Mouse (Mus musculus) spleen, postnatal 4 days (tissue): ENCODE results near the gene Ppfia4.

Source experiments
- DNase-seq, 2 experiments: peaks; one replicate each; pipeline ENCODE4 v3.0.0; 2022; ENCODE audit warnings: low spot score in 2 of 2

The Ppfia4 gene

DNA sequence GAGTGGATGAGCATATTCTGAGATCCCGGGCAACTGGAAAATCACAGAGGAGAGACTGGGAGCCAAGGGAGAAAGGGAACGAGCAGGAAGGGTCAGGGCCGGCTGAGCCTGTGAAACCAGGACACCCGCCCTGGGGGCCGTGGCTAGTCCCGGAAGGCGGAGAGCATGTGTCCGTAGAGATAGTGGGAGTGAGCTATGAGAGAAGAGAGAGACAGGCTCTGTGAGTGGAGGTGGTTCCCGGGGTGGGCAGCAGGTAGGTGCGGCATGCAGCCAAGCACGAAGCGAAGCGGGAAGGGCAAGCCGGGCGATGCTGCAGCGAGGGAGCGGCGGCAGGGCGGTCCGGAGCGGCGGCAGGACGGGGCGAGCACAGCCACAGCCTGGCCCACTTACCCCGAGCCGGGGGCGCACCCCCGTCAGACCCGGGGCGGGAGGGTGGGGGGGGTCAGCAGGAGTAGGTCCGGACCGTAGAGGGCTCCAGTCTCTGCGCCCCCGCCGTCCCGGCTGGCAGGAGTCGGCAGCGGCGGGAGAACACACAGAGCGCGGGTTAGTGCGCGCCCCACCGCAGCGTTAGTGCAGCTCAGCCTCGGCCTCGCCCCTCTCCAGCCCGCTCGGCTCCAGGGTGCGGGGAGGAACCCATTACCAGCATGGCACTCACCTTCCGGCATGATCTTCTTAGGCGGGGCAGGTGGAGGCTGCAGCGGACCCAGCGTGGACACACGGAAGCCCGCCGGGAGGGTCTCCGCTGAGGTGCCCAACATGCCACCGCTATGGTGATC lies 33.9 kb downstream of the Ppfia4 start:
- no peak for DNase-seq

DNA sequence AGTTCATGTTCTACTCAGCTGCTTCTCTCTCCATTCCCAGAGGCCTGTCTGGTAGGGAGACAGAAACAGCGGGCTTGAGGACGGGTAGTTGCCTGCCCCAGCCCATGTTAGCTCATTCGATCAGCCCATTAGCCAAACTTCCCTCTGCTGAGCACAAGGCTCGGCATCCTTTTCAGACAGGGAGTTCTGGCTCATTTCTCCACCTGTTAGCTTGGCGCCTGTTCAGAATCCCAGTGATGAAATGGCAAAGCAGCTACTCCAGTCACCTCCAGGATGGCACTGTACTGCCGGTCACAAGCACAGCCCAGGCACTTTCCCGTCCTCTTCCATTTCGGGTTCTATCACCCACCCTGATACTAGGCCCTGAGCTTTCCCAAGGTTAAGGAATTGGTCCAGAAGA lies 35.5 kb downstream of the Ppfia4 start:
- DNase-seq: no peak

- DNase-seq: no peak
Measured at GRCm38 (mm10) chr1:134293738-134294604, 38.8 kb downstream of the Ppfia4 start.

GRCm38 (mm10) chr1:134293276-134293675 lies 39.5 kb downstream of the Ppfia4 start:
- DNase-seq: no peak

DNA sequence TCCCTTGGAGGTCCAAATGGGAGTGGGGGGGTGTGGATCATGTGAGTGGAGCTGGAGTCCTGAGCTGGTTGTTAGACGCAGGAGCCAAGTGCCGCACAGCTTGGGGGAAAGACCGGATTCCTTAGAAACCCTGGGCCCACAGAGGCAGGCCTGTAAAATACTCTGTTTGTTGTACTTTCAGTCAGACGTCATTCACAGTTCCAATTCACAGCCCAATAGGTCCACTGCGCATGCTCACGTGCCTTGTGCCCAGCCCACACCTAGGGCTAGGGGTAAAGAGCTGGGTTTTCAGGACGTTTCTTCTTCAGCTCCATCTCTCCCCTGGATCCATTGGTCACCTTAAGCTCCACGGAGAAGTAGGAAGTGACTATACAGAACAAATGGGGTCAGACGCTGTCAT lies 40.1 kb downstream of the Ppfia4 start:
- no peak for DNase-seq

GRCm38 (mm10) chr1:134292073-134292472 lies 40.7 kb downstream of the Ppfia4 start:
- DNase-seq: no peak

- DNase-seq: no peak
Measured at GRCm38 (mm10) chr1:134291555-134291954, 41.2 kb downstream of the Ppfia4 start.

GRCm38 (mm10) chr1:134290909-134291308 lies 41.8 kb downstream of the Ppfia4 start:
- DNase-seq: no peak

GRCm38 (mm10) chr1:134290300-134290699 lies 42.4 kb downstream of the Ppfia4 start:
- no peak for DNase-seq

DNA sequence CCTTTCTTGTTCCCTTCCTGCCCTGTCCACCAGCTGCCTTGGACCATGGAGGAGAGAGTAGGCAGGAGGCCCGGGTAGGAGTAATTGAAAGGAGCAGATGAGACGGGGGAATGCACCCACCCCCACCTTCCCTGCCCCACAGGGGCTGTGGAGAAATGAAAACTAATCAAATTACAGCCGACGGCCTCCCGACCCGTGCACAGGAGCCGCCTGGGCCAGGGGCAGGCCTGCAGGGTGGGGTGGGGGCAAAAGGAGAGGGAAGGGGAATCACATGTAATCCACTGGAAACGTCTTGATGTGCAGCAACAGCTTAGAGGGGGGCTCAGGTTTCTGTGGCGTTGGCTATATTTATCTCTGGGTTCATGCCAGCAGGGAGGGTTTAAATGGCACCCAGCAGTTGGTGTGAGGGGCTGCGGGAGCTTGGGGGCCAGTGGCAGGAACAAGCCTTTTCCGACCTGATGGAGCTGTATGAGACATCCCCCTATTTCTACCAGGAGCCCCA lies 43.1 kb downstream of the Ppfia4 start, which contains the start of gene Myog:
Gene Myog, plus strand, starts transcription at position 392 of the 502 bp plus-strand sequence.
- DNase-seq: no peak

DNA sequence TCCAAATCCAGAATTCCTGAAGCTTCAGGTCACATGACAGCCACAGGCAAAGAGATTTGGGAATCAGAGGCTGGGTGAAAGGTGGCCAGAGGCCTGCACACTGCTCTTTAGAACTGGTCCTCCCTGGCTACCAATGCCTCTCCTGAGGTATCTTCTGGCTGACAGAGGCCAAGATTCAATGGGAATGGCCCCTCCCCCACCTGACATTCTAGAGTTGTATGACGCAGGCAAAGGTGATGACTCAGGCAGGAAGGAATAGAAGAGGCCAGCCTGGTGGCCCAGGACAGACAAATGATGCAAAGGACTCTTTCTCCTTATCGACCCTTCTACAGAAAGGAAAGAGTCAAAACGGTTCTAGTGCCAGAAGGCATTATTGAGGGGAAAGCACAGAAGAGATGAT lies 44.5 kb downstream of the Ppfia4 start:
- DNase-seq: no peak

GRCm38 (mm10) chr1:134285458-134286120 lies 47.1 kb downstream of the Ppfia4 start:
- no peak for DNase-seq

- no peak for DNase-seq
Measured at GRCm38 (mm10) chr1:134283108-134283507, 49.6 kb downstream of the Ppfia4 start.

DNA sequence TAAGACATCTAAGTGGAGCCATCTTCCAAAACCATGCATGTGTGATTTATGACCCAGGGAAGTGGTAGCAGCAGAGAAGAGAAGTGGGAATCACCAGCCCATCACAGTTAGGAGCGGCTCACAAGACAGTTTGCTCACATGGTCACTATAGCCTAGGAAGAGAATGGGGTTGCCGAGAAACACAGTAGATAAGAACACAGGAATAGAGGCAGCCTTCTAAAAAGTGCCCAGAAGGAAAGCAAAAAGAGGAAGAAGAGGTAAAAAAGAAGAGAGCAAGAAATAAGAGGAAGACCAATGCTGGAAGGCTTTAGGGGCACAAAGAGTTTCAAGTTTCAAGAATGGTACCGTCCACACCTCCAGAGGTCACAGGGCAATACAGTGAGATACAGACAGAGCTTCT lies 50.4 kb downstream of the Ppfia4 start:
- DNase-seq: no peak

DNA sequence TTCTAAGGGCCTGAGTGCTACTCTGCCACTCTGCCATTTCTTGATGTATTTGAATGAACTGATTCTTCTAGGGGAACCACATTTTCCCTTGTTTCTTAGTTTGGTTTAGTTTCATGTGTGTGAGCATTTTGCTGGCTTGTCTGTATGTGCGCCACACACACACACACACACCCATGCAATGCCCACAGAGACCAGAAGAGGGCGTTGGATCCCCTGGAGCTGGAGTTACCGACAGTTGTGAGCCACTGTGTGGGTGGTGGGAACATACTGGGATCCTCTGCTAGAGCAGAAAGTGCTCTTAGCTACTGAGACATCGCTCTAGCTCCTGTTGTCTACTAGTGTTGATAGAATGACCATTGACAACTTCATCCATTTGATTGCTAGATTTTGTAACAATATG lies 51.2 kb downstream of the Ppfia4 start:
- DNase-seq: no peak

- DNase-seq: no peak
Measured at GRCm38 (mm10) chr1:134280174-134280573, 52.6 kb downstream of the Ppfia4 start.

DNA sequence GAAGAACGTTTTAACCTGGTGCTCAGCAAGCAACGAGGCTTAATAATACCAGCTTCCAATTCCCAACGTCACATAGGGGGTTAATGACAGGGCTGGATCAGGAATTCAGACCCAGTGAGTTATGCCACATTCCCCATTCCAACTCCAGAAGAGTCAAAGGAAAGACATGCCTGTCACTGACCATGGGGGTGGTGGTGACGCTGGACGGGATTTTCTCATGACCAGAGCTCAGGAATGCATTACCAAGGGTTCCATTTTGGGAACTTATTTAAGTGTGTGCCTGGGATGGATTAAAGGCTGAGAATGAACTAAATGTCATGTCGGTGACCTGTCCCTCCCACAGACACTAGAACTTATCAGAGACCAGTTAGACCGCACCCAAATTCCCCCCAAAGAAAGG lies 55.9 kb downstream of the Ppfia4 start:
- DNase-seq: no peak

DNA sequence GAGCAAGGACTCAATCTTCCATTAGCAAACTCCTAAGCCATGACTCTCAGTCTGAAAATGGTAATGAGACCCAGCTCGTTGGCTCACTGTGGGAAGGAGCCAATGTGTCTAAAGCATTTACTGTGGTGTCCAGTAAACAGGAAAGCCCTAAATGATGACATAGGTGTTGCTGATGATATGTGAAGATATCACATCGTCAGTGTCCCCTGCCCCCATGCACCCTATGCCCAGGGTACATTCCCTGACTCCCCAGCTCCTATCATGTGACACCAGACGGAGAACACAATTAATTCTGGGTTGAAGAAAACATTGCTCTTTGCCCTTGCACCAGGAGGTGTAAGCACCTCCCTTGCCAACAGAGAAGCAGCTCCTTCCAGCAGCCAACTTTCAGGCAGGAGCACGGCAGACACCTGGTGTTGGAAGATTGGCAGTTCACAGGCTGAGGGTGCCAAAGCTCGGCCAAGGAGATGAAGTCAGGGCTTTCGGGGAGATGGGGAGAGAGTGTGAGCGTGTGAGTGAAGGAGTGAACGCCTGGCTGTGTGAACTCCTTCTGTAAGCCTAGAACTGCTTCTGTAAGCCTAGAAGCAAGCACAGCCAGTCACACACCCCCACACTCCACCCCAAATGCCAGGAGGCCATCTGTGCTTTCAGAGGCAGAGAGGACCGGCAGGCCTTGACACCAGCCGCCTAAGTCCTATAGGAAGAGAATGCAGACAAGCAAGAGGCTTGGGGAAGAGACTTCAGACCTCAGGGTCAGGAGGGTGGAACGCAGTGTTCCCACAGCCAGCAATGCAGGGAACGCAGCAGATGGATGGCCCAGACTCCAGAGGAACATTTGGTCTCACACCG lies 56.9 kb downstream of the Ppfia4 start:
- no peak for DNase-seq

DNA sequence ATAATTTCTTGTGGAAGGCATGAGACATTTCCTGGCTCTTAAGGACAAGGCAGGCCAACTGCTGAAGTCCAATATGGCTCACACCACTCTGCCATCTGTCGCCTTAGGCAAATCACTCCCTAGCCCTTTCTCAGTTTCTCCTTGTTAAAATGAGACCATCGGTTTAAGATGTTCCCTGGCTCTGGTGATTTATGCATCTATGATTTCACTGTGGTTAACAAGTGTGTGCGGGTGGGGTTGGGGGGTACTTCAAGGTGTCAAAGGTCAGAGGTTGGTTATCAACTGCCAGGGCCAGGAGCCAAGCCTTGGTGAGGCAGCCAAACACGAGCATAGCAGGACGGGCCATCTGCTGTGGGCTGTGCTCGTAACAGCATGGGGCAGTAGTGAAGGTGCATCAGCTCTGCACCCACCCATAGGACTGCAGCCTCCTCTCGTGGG lies 58.2 kb downstream of the Ppfia4 start:
- DNase-seq: no peak

GRCm38 (mm10) chr1:134273493-134274395 lies 59.0 kb downstream of the Ppfia4 start:
- no peak for DNase-seq
